ENCODE assay signal across 9 mouse cellular contexts in the genomic region with DNA sequence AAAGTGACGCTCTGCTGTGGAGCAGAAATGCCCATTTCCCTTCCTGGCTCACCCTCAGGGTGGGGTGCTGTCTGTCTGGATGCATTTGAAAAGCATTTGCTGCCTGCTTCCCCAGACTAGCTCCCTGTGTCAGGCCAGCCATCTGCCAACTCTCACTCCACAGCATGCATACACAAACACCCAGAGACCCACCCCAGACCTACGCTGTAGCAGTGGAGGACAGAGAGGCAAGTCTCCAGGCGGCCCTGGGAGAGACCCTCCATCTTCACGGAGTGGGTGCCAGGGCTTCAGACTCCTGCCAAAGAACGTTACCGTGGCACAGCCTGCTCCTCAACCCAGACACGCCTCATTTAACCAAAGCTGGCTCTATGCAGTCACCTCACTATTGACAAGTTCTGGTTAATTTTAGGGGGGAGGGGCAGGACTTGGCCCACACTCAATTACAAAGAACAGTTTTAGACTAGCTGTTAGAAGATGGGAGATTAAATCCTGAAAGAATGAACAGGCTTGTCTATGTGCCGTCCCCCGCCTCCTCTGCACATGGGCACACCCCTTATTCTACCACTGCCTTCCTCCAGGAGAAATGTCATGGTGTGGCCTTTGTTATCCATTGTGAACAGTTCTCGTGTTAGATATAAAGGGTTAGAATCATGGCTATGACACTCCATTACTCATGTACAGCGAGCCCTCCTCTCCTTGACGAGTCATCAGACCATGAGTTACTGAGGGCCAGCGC. TPM values are rescaled to one million over a fixed set of nuclear protein-coding genes. Genes with fewer than 3 reads are reported as not detected.
DNase-seq lines count a peak whose midpoint lies in the region; ATAC-seq and TF ChIP-seq lines count a peak whose summit lies in the region.
"Had no signal": no experiment of that assay in that cellular context is flagged by ENCODE, and none has a peak within 500 bp of the region (broad histone marks: within the 10 kb centered on the region; RNA-seq: fewer than 3 reads in every experiment).

No protein-coding gene starts in this region.

- H3K4me2 ChIP-seq in midbrain, embryonic 13.5 days (replicated peaks): no peak overlapping the region
- H3K4me2 ChIP-seq in midbrain, embryonic 11.5 days: no peak overlapping the region
- peak overlapping the region; percentile 31; the same call in 1 of the 2 replicates for H3K4me2 ChIP-seq in hindbrain, postnatal 0 days (ENCODE audit: low read depth, low read length)

- no peak overlapping the region for H3K9ac ChIP-seq in midbrain, embryonic 13.5 days (replicated peaks)
- no peak overlapping the region for H3K9ac ChIP-seq in midbrain, embryonic 11.5 days (ENCODE audit: low read length)
- H3K9ac ChIP-seq in hindbrain, postnatal 0 days (replicated peaks; ENCODE audit: low read length): no peak overlapping the region

- 49% methylated on average over 13 of the region's 13 CpGs for WGBS in midbrain, embryonic 13.5 days
- WGBS in midbrain, embryonic 11.5 days: 73% methylated on average over 13 of the region's 13 CpGs
- 29% methylated on average over 13 of the region's 13 CpGs for WGBS in hindbrain, postnatal 0 days

- no peak overlapping the region for H3K4me3 ChIP-seq in midbrain, embryonic 13.5 days (replicated peaks)
- no peak overlapping the region for H3K4me3 ChIP-seq in midbrain, embryonic 11.5 days (ENCODE audit: low read depth, low read length)
- H3K4me3 ChIP-seq in hindbrain, postnatal 0 days (ENCODE audit: low read length): no peak overlapping the region

- H3K9me3 ChIP-seq in midbrain, embryonic 13.5 days: no peaks in the 10 kb centered on the region
- no peaks in the 10 kb centered on the region for H3K9me3 ChIP-seq in midbrain, embryonic 11.5 days (ENCODE audit: control insufficient read depth, low read length)
- H3K9me3 ChIP-seq in hindbrain, postnatal 0 days (ENCODE audit: low read length): no peaks in the 10 kb centered on the region

- H3K27me3 ChIP-seq in midbrain, embryonic 13.5 days: no peaks in the 10 kb centered on the region
- H3K27me3 ChIP-seq in midbrain, embryonic 11.5 days (ENCODE audit: control insufficient read depth, insufficient read depth, low read length): no peaks in the 10 kb centered on the region
- no peaks in the 10 kb centered on the region for H3K27me3 ChIP-seq in hindbrain, postnatal 0 days (ENCODE audit: insufficient read depth, low read length)

- TF ChIP-seq CTCF in hindbrain, postnatal 0 days (IDR thresholded peaks at IDR 0.05; ENCODE audit: low read depth): no peak

- 0 out of 2 replicates have a peak overlapping the region, but pooled peaks have one; percentile 11 for H3K27ac ChIP-seq in midbrain, embryonic 13.5 days
- H3K27ac ChIP-seq in midbrain, embryonic 11.5 days (ENCODE audit: low read depth, low read length): no peak overlapping the region
- peak overlapping the region; percentile 29; the same call in 1 of the 2 replicates for H3K27ac ChIP-seq in hindbrain, postnatal 0 days

- ATAC-seq in midbrain, embryonic 13.5 days: peak; percentile 88
- no peak for ATAC-seq in midbrain, embryonic 11.5 days (ENCODE audit: low FRiP score)
- ATAC-seq in hindbrain, postnatal 0 days: peak; percentile 92
- ATAC-seq in monocyte, adult 5-6 weeks (replicated peaks; ENCODE audit: insufficient number of reproducible peaks, low FRiP score, low TSS enrichment, poor library complexity, severe bottlenecking): 0 out of 2 replicates have a peak, but pooled peaks have one; percentile 13

- H3K36me3 ChIP-seq in midbrain, embryonic 13.5 days: 0 out of 2 replicates have a peak, but pooled peaks cover 4% of the 10 kb centered on the region
- H3K36me3 ChIP-seq in midbrain, embryonic 11.5 days (ENCODE audit: control insufficient read depth, insufficient read depth, low read length): no peaks in the 10 kb centered on the region
- no peaks in the 10 kb centered on the region for H3K36me3 ChIP-seq in hindbrain, postnatal 0 days (ENCODE audit: insufficient read depth, low read length)

- peaks cover 7% of the 10 kb centered on the region for H3K4me1 ChIP-seq in midbrain, embryonic 13.5 days (replicated peaks)
- H3K4me1 ChIP-seq in midbrain, embryonic 11.5 days (ENCODE audit: control insufficient read depth, insufficient read depth, low read length): no peaks in the 10 kb centered on the region
- H3K4me1 ChIP-seq in hindbrain, postnatal 0 days (ENCODE audit: insufficient read depth, low read length): peaks cover 11% of the 10 kb centered on the region

- DNase-seq in cerebellum, postnatal 14 days: peak; percentile 89 to 90
- no peak for DNase-seq in cerebellum, adult 8-10 months
- no peak for DNase-seq in midbrain, embryonic 11.5 days (ENCODE audit: low spot score, missing footprints)
- peak; percentile 85 for DNase-seq in hindbrain, postnatal 0 days (ENCODE audit: low spot score)
- no peak for DNase-seq in ovary, postnatal 10 days (ENCODE audit: low spot score)
- no peak for DNase-seq in embryo, embryonic 9.5 days (ENCODE audit: extremely low spot score)

RNA-seq across cellular contexts. Expression of a gene that starts 47.4 kb away (rescaled TPM):
- polyA plus RNA-seq in midbrain, embryonic 13.5 days (2015; fragmentation: Nextera tagmentation; extraction: Ambion mirVana): 0.26 and 0.28 TPM in 2 replicates
- 0.04 TPM in 2 replicates for polyA plus RNA-seq in midbrain, embryonic 11.5 days (2014; fragmentation: Nextera tagmentation; extraction: Ambion mirVana)
- 1.3 TPM in 2 replicates for total RNA-seq in hindbrain, postnatal 0 days (2014; rRNA removed)
- 0.30 and 0.58 TPM in 2 replicates for polyA plus RNA-seq in hindbrain, postnatal 0 days (2015; fragmentation: Nextera tagmentation; extraction: Ambion mirVana)
- 0.19 to 0.21 TPM in 2 of 3 replicates, not detected in the other for total RNA-seq in monocyte, adult 5-6 weeks (2017)
- polyA plus RNA-seq: neural tube, embryonic 11.5 days had no signal

RNA-seq across cellular contexts. Expression of a gene that starts 47.5 kb away (rescaled TPM):
- polyA plus RNA-seq in midbrain, embryonic 13.5 days (2015; fragmentation: Nextera tagmentation; extraction: Ambion mirVana): 0.80 and 1.1 TPM in 2 replicates
- 0.93 and 1.0 TPM in 2 replicates for polyA plus RNA-seq in midbrain, embryonic 11.5 days (2014; fragmentation: Nextera tagmentation; extraction: Ambion mirVana)
- 0.18 and 0.58 TPM in 2 replicates for total RNA-seq in hindbrain, postnatal 0 days (2014; rRNA removed)
- 0.86 and 0.94 TPM in 2 replicates for polyA plus RNA-seq in hindbrain, postnatal 0 days (2015; fragmentation: Nextera tagmentation; extraction: Ambion mirVana)
- total RNA-seq in monocyte, adult 5-6 weeks (2017): 0.32 to 0.39 TPM in 2 of 3 replicates, not detected in the other

Comparison
In these comparisons a context has a peak if more than half of its experiments do, and no peak if none do; other contexts are left out.
1. DNase-seq: peak in cerebellum, postnatal 14 days (2 of 2) and hindbrain, postnatal 0 days (single experiment); none in cerebellum, adult 8-10 months (single experiment), midbrain, embryonic 11.5 days (single experiment), ovary, postnatal 10 days (single experiment) and embryo, embryonic 9.5 days (single experiment).